Mouse (Mus musculus) left cerebral cortex, adult 8-10 months (tissue): ENCODE measurements at regions not wholly inside any gene's neighbourhood (a gene's known extent, or its start where the extent isn't known, plus 50 kb on each side); places are given as distances from the start of the nearest gene placed in this dataset.

Source experiments
- DNase-seq, 2 experiments: peaks; one replicate each; pipeline ENCODE4 v3.0.0; 2022; ENCODE audit warnings: low spot score in 2 of 2

- no peak for DNase-seq
These were observed 200.7 kb downstream of the Pla2g4a start for GRCm38 (mm10) chr1:149760440-149760839.

GRCm38 (mm10) chr1:149758783-149759132 lies 202.3 kb downstream of the Pla2g4a start:
- DNase-seq = no peak

DNA sequence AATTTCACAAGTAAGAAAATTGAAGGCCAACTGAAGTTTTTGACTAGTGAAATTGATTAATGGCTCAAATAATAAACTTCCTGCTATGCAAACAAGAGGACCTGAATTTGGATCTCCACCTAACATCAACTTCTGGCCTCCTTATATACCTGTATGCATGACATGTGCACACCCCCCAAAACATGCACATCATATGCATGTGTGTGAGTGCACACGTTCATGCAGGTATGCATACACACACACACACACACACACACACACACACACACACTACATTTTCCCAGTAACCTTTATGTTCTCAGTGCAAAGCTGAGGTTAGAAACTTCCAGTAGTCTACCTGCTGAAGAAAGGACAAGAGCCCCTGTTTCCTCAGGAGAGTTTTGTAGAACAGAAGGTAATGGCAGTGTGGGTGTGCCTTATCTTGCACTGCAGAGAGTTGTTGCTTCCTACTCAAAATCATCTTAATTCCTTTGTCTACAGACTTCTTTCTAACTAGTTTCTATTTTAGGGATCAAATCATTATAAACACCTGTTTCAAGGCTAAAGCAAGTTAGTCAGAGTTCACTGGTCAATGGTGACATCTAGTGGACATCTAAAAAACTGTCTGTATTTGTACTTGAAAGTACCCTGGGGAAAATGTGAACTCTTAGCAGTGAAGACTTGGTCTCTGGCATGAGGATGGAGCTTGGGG lies 202.9 kb downstream of the Pla2g4a start:
- no peak for DNase-seq

DNA sequence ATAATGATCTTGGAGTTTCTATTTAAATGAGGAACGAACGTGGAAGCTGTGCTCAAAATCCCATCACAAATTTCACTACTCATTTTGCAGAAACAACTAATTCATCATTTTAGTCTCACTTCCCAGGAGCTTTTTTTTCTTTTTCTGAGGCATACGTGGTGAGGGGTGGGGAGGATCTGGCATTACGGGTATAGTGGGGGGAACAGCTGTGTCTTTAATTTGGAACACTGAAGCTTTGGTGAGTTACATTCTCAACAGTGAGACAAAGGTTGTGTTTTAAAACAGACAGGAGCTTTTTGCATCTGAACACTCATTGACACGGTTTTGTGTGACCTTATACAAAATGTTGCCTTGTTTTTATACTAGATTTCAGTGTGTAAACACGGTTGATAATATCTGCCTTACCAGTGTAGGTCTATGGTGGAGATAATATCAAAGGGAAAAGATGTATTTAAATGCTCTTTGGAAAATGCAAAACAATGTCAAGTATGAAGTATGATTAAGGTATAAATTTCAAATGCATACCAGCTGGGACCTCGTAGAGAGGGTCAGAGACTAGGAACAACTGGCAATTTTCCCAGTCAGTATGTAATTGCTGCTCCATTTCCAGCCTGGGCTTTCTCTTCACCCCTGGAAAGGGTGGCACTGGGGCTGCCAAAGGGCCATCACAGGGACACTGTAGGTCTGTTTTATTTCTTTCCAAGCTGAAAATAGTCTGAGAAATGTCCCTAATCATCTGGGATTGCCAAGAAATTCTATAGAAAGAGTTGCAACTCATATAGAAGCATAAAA lies 207.6 kb downstream of the Pla2g4a start:
- no peak for DNase-seq

GRCm38 (mm10) chr1:149749405-149749804 lies 211.7 kb downstream of the Pla2g4a start:
- no peak for DNase-seq

DNA sequence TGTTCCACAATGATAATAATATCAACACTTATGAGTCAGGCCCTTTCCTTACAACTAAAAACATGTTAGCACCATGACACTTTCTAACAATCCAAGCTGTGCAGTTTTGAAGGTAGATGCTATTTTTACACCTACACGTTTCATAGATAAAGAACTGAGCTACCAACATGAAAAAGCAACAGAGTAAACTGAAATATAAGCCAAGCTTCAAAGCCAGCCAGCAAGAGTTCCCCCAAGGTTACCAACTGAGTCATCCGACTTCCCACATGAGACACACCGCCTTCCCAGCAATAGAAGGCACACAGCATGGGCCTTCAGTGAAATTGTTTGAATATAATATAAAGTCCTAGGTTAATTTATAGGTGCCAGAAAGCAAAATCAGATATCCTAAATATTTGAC lies 222.1 kb downstream of the Pla2g4a start:
- DNase-seq = peak in 1 of 2 experiments; percentile 34

GRCm38 (mm10) chr1:149734241-149734640 lies 226.8 kb downstream of the Pla2g4a start:
- no peak for DNase-seq

DNA sequence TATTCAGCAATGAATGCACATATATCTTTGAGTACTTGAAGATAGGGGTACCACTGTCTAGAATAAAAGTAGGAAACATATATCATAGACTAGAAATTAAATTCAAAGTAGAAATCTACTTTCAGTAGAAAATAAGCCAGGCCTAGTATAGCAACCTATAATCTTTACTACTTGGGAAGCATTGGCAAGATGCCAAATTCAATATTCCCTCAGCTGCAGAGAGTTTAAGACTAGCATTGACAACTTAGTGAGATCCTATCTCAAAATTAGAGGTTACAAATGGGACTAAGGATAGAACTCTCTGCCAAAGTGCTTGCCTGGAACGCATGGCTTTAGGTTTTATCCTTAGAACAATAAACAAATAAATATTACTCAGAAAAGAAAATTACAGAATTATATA lies 245.9 kb downstream of the Pla2g4a start:
- DNase-seq = no peak

DNA sequence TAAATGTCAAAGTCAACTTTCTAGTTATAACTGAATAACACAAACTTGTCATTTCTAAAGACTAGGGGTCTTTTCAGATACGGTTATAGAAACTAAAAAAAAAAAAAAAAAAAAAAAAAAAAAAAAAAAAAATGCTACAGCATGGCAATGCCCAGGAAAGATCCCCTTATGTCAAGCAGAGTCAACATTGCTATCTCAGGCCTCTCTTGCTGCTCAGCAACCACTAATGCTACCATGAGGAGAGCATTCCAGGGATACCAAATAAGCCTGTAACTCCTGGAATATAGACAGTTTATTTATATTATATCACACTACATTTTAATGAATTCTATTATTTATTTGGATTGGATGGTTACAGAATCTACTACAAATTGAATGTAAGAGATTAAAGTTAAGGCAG lies 248.8 kb downstream of the Pla2g4a start:
- DNase-seq = no peak

DNA sequence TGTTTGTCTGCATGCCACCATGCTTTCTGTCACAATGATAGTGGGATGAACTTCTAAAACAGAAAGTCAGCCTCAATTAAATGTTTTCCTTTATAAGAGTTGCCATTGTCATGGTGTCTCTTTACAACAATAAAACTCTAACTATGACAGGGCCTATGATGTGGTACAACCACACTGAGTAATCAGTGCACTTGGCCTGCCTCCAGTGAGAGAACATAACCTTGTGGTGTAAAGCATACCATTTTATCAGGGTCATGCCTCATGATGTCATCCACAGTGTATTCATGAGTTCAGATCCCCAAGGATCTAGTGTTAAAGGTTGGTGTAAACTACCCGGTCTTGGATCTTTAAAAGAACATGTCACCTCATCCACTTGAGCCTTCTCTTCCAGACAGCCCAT lies 255.9 kb downstream of the Pla2g4a start:
- DNase-seq = no peak

DNA sequence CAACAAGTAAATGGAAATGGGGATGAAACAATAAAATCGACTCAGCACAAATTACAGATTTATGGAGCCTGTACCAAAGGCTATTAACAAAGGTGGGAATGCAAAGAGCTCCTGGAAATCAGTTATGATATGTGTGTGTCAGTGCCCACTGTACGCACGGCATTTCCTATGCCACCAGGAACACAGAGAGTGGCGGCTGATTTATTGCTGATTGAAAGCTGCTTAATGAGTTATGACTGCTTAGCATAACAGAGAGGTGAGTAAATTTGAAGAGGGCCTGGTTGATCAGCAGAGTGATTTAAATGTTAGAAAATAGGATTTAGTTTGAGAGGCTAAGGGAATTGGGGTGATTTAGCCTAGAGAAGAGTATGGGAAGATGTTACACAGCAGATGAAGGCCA lies 261.7 kb downstream of the Pla2g4a start:
- DNase-seq = no peak

- no peak for DNase-seq
These were observed 286.9 kb downstream of the Pla2g4a start for GRCm38 (mm10) chr1:149674166-149674565.

GRCm38 (mm10) chr1:149672571-149672970 lies 288.5 kb downstream of the Pla2g4a start:
- no peak for DNase-seq

- DNase-seq = no peak
These were observed 289.0 kb downstream of the Pla2g4a start for GRCm38 (mm10) chr1:149672117-149672516.

DNA sequence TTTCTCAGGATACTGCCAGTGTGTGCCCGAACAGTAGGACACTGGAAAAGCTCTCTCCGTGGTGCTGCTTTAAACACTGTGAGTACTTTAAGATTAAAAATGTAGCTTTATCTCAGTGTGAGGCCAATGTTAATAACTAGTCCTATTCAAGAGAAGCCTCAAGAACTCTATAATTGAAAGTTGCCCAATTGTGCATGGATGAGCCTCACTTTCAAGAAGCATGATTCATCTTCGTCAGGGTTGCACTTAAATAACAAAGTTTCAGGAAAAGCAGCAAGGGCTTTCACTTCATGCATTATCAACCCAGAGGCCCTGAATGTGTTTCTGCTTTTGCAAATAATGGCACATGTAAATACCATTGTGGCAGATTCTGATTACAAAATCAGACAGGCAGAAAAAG lies 290.0 kb downstream of the Pla2g4a start:
- no peak for DNase-seq
